Mouse (Mus musculus) liver, embryonic 16.5 days (tissue): Measurements from ENCODE around the gene Arid1b. TPM values are rescaled to one million over a fixed set of nuclear protein-coding genes. Genes with fewer than 3 reads are reported as not detected.

Source experiments
- ATAC-seq: fragments of 200-750 bp; cut with Nextera tagmentation; 2 replicates; pipeline ENCODE4 v1.8.0; 2017; ENCODE audit warnings: low read depth, mild to moderate bottlenecking, moderate number of reproducible peaks, moderate library complexity
- H3K27ac ChIP-seq: fragments of 300-500 bp; sonication (generic); 2 replicates; pipeline ENCODE4 v1.5.1; 2014; ENCODE audit warnings: mild to moderate bottlenecking, low read length
- H3K27me3 ChIP-seq: fragments of 300-500 bp; sonication (generic); 2 replicates; pipeline ENCODE4 v1.6.1; 2014; ENCODE audit warnings: low read depth, low read length, mixed read lengths; ENCODE audit not compliant: control insufficient read depth, insufficient read depth
- H3K36me3 ChIP-seq: fragments of 300-500 bp; sonication (generic); 2 replicates; pipeline ENCODE4 v1.6.1; 2014; ENCODE audit warnings: mild to moderate bottlenecking; ENCODE audit not compliant: control insufficient read depth, insufficient read depth
- H3K4me1 ChIP-seq: fragments of 300-500 bp; sonication (generic); 2 replicates; pipeline ENCODE4 v1.6.1; 2014; ENCODE audit warnings: low read depth, low read length, mixed read lengths; ENCODE audit not compliant: control insufficient read depth
- H3K4me2 ChIP-seq: fragments of 300-500 bp; sonication (generic); 2 replicates; pipeline ENCODE4 v1.6.1; 2014; ENCODE audit warnings: low read depth, low read length, mixed read lengths
- H3K4me3 ChIP-seq: fragments of 300-500 bp; sonication (generic); 2 replicates; pipeline ENCODE4 v1.5.1; 2014; ENCODE audit warnings: low read depth, mild to moderate bottlenecking, low read length
- H3K9ac ChIP-seq: fragments of 300-500 bp; sonication (generic); 2 replicates; pipeline ENCODE4 v1.6.1; 2014; ENCODE audit warnings: low read depth, low read length
- H3K9me3 ChIP-seq: fragments of 300-500 bp; sonication (generic); replicated peaks from 2 replicates; pipeline ENCODE4 v1.6.1; 2016; ENCODE audit warnings: low read length; ENCODE audit not compliant: control insufficient read depth
- WGBS: fragments of 180-500 bp; shearing (Covaris S2); extraction: QIAGEN DNeasy Blood & Tissue Kit; methylation state at CpG from one replicate; pipeline ENCODE4 v1.1.7; 2014; ENCODE audit not compliant: insufficient replicate concordance; 5-methylcytosine and 5-hydroxymethylcytosine counted together
- polyA plus RNA-seq: library from polyadenylated mRNA; unstranded; fragments of >200 nt; fragmentation: Nextera tagmentation; extraction: Ambion mirVana; gene quantifications from 2 replicates; pipeline ENCODE4 v1.2.1, GENCODE M21; 2015

The Arid1b gene
- polyA plus RNA-seq, 1 experiment from 2014 or later: 3.2 TPM

- 41% methylated on average over 2 of the region's 2 CpGs for WGBS
These were observed 42.2 kb downstream of the Arid1b start for GRCm38 (mm10) chr17:5036200-5036835.

GRCm38 (mm10) chr17:5037199-5037598, 43.1 kb downstream of the Arid1b start:
- H3K4me3 ChIP-seq: no peak overlapping the region
- 88% methylated on average over 8 of the region's 8 CpGs for WGBS
- no peak overlapping the region for H3K9ac ChIP-seq
- no peaks in the 10 kb centered on the region for H3K27me3 ChIP-seq
- H3K4me1 ChIP-seq: no peaks in the 10 kb centered on the region; the same call in none of the 2 replicates
- H3K4me2 ChIP-seq: no peak overlapping the region
- H3K36me3 ChIP-seq: no peaks in the 10 kb centered on the region
- no peak for ATAC-seq
- no peaks in the 10 kb centered on the region for H3K9me3 ChIP-seq
- no peak overlapping the region for H3K27ac ChIP-seq

More at GRCm38 (mm10) chr17:5036200-5036835, 42.2 kb downstream of the Arid1b start:
- Histone ChIP-seq H3K27ac (no peak overlapping the region), H3K36me3 (no peaks in the 10 kb centered on the region), H3K4me1 (no peaks in the 10 kb centered on the region; the same call in none of the 2 replicates), H3K27me3 (no peaks in the 10 kb centered on the region), H3K9ac (no peak overlapping the region), H3K4me3 (no peak overlapping the region), H3K9me3 (no peaks in the 10 kb centered on the region), H3K4me2 (no peak overlapping the region)
- ATAC-seq: no peak

GRCm38 (mm10) chr17:5039826-5040225, 45.7 kb downstream of the Arid1b start:
- Histone ChIP-seq H3K4me1 (no peaks in the 10 kb centered on the region; the same call in 1 of the 2 replicates), H3K9me3 (no peaks in the 10 kb centered on the region), H3K27me3 (no peaks in the 10 kb centered on the region), H3K27ac (no peak overlapping the region), H3K4me3 (no peak overlapping the region), H3K4me2 (no peak overlapping the region), H3K9ac (no peak overlapping the region), H3K36me3 (no peaks in the 10 kb centered on the region)
- 70% methylated on average over 2 of the region's 2 CpGs for WGBS
- no peak for ATAC-seq

GRCm38 (mm10) chr17:5043871-5044270, 49.7 kb downstream of the Arid1b start:
- 85% methylated on average over 7 of the region's 7 CpGs for WGBS
- Histone ChIP-seq H3K4me2 (no peak overlapping the region), H3K36me3 (no peaks in the 10 kb centered on the region), H3K9ac (no peak overlapping the region), H3K27me3 (no peaks in the 10 kb centered on the region), H3K4me1 (no peaks in the 10 kb centered on the region), H3K4me3 (no peak overlapping the region), H3K9me3 (no peaks in the 10 kb centered on the region), H3K27ac (no peak overlapping the region)
- no peak for ATAC-seq

GRCm38 (mm10) chr17:5045613-5046012, 51.5 kb downstream of the Arid1b start:
- WGBS: 70% methylated on average over 5 of the region's 5 CpGs
- Histone ChIP-seq H3K27me3 (no peaks in the 10 kb centered on the region), H3K4me1 (peaks cover 3% of the 10 kb centered on the region; the same call in 1 of the 2 replicates), H3K4me2 (no peak overlapping the region), H3K9me3 (no peaks in the 10 kb centered on the region), H3K27ac (no peak overlapping the region), H3K4me3 (no peak overlapping the region), H3K36me3 (no peaks in the 10 kb centered on the region), H3K9ac (no peak overlapping the region)
- no peak for ATAC-seq

- 78% methylated on average over 4 of the region's 4 CpGs for WGBS
- H3K9ac ChIP-seq: no peak overlapping the region
- H3K4me3 ChIP-seq: no peak overlapping the region
- no peak overlapping the region for H3K4me2 ChIP-seq
- H3K27me3 ChIP-seq: no peaks in the 10 kb centered on the region
- no peaks in the 10 kb centered on the region for H3K36me3 ChIP-seq
- peaks cover 3% of the 10 kb centered on the region; the same call in 1 of the 2 replicates for H3K4me1 ChIP-seq
- H3K9me3 ChIP-seq: no peaks in the 10 kb centered on the region
- H3K27ac ChIP-seq: no peak overlapping the region
- no peak for ATAC-seq
These were observed 53.2 kb downstream of the Arid1b start for GRCm38 (mm10) chr17:5047373-5047772.

- Histone ChIP-seq H3K9me3 (no peaks in the 10 kb centered on the region), H3K36me3 (no peaks in the 10 kb centered on the region), H3K27me3 (no peaks in the 10 kb centered on the region), H3K4me2 (no peak overlapping the region), H3K4me1 (peaks cover 3% of the 10 kb centered on the region), H3K27ac (no peak overlapping the region), H3K9ac (no peak overlapping the region), H3K4me3 (no peak overlapping the region)
- WGBS: 74% methylated on average over 8 of the region's 8 CpGs
- ATAC-seq: no peak
These were observed 56.1 kb downstream of the Arid1b start for GRCm38 (mm10) chr17:5050266-5050665.

- H3K27ac ChIP-seq: no peak overlapping the region
- H3K36me3 ChIP-seq: no peaks in the 10 kb centered on the region
- H3K9me3 ChIP-seq: no peaks in the 10 kb centered on the region
- no peak for ATAC-seq
- H3K27me3 ChIP-seq: no peaks in the 10 kb centered on the region
- no peak overlapping the region for H3K9ac ChIP-seq
- WGBS: 68% methylated on average over 7 of the region's 7 CpGs
- H3K4me2 ChIP-seq: no peak overlapping the region
- no peak overlapping the region for H3K4me3 ChIP-seq
- H3K4me1 ChIP-seq: peaks cover 3% of the 10 kb centered on the region
These were observed 56.9 kb downstream of the Arid1b start for GRCm38 (mm10) chr17:5050970-5051530.

- 71% methylated on average over 10 of the region's 10 CpGs for WGBS
- Histone ChIP-seq H3K36me3 (no peaks in the 10 kb centered on the region), H3K4me3 (no peak overlapping the region), H3K9ac (no peak overlapping the region), H3K27ac (no peak overlapping the region), H3K9me3 (no peaks in the 10 kb centered on the region), H3K4me1 (peaks cover 6% of the 10 kb centered on the region), H3K4me2 (no peak overlapping the region), H3K27me3 (no peaks in the 10 kb centered on the region)
- no peak for ATAC-seq
These were observed 58.1 kb downstream of the Arid1b start for GRCm38 (mm10) chr17:5052091-5052799.
